Mouse (Mus musculus) adrenal gland, postnatal 4 days (tissue): ENCODE data around the gene Sall4. TPM values are rescaled to one million over a fixed set of nuclear protein-coding genes. Genes with fewer than 3 reads are reported as not detected.

Experiments
- DNase-seq, 2 experiments: peaks; one replicate each; pipeline ENCODE4 v3.0.0; 2021 to 2022; ENCODE audit warnings: low spot score in 2 of 2, mixed read lengths in 2 of 2
- long read RNA-seq, 2 experiments: library from polyadenylated mRNA; stranded (forward); transcript quantifications; one replicate each; pipeline ENCODE4 v2.0.0; 2021
- total RNA-seq, 2 experiments: library from RNA; stranded (reverse); gene quantifications; 2 replicates each; pipeline ENCODE4 v1.2.3; 2021

The Sall4 gene
- total RNA-seq: under 1 TPM; 0.31 to 0.59 TPM
- long read RNA-seq, experiment 1: 0 reads
- long read RNA-seq, experiment 2: 0 reads

- DNase-seq: no peak
Measured at GRCm38 (mm10) chr2:168767582-168767981, at the start of gene Sall4. TSS of gene Sall4 (minus strand) at chr2:168767943.

- no peak for DNase-seq
Measured at GRCm38 (mm10) chr2:168813243-168813642, 45.5 kb upstream of the Sall4 start.

- DNase-seq: no peak
Measured at GRCm38 (mm10) chr2:168809895-168810294, 42.2 kb upstream of the Sall4 start.

GRCm38 (mm10) chr2:168807681-168808080 is 39.9 kb upstream of the Sall4 start:
- DNase-seq: no peak

GRCm38 (mm10) chr2:168803849-168804248 is 36.1 kb upstream of the Sall4 start:
- no peak for DNase-seq

GRCm38 (mm10) chr2:168799326-168799725 is 31.6 kb upstream of the Sall4 start:
- no peak for DNase-seq

- no peak for DNase-seq
Measured at GRCm38 (mm10) chr2:168798921-168799320, 31.2 kb upstream of the Sall4 start.

- DNase-seq: no peak
Measured at GRCm38 (mm10) chr2:168791115-168791802, 23.5 kb upstream of the Sall4 start.

- DNase-seq: no peak
Measured at GRCm38 (mm10) chr2:168786174-168786573, 18.4 kb upstream of the Sall4 start.

GRCm38 (mm10) chr2:168780596-168780995 is 12.9 kb upstream of the Sall4 start:
- no peak for DNase-seq

GRCm38 (mm10) chr2:168780024-168780423 is 12.3 kb upstream of the Sall4 start:
- no peak for DNase-seq

- no peak for DNase-seq
Measured at GRCm38 (mm10) chr2:168777481-168777880, 9.7 kb upstream of the Sall4 start.

GRCm38 (mm10) chr2:168776238-168776637 is 8.5 kb upstream of the Sall4 start:
- no peak for DNase-seq

GRCm38 (mm10) chr2:168769259-168769658 is 1.5 kb upstream of the Sall4 start:
- no peak for DNase-seq

- DNase-seq: peak in 1 of 2 experiments; percentile 21
Measured at GRCm38 (mm10) chr2:168766538-168767361, 993 bp downstream of the Sall4 start.

- DNase-seq: no peak
Measured at GRCm38 (mm10) chr2:168765696-168766537, 1.8 kb downstream of the Sall4 start.

GRCm38 (mm10) chr2:168765065-168765681 is 2.6 kb downstream of the Sall4 start:
- DNase-seq: no peak

GRCm38 (mm10) chr2:168764460-168764867 is 3.3 kb downstream of the Sall4 start:
- DNase-seq: no peak

GRCm38 (mm10) chr2:168763785-168764184 is 4.0 kb downstream of the Sall4 start:
- no peak for DNase-seq

GRCm38 (mm10) chr2:168762411-168762815 is 5.3 kb downstream of the Sall4 start:
- no peak for DNase-seq

GRCm38 (mm10) chr2:168761954-168762353 is 5.8 kb downstream of the Sall4 start:
- DNase-seq: no peak
